In genomic region chr11:84178571-84178970, GRCm38 (mm10) we compare ENCODE assay signal across 8 mouse cellular contexts. TPM values are rescaled to one million over a fixed set of nuclear protein-coding genes. Genes with fewer than 3 reads are reported as not detected.
DNase-seq lines count a peak whose midpoint lies in the region; ATAC-seq and TF ChIP-seq lines count a peak whose summit lies in the region.

No protein-coding gene starts in this region.

- no peak for TF ChIP-seq EP300 in heart, adult 2 months (IDR thresholded peaks at IDR 0.05; ENCODE audit: insufficient read depth, low read depth, low read length)
- TF ChIP-seq EP300 in CH12.LX (IDR thresholded peaks at IDR 0.05; ENCODE audit: low read length), result no peak

- dilution Hi-C loops in CH12.LX (cut with MboI; ENCODE audit: extremely low pct_ligation_motif_present, extremely low pct_unique_long_range_greater_than_20kb, low sequenced_read_pairs), result no loop called here

- H3K9ac ChIP-seq in heart, adult 2 months (ENCODE audit: low read depth, low read length), result no peak overlapping the region
- peak overlapping the region; percentile 90; the same call in 1 of the 2 replicates for H3K9ac ChIP-seq in CH12.LX (ENCODE audit: insufficient read depth, low read depth)
- no peak overlapping the region for H3K9ac ChIP-seq in hindbrain, embryonic 11.5 days (ENCODE audit: low read depth, low read length)

- TF ChIP-seq POLR2A in heart, adult 2 months (IDR thresholded peaks at IDR 0.05; ENCODE audit: insufficient read depth, low read depth, low read length), result no peak
- TF ChIP-seq POLR2A in CH12.LX (IDR thresholded peaks at IDR 0.05; ENCODE audit: low read depth, low read length), result no peak

- in situ Hi-C loops in CH12.LX (cut with MboI; ENCODE audit: low pct_ligation_motif_present, low pct_unique_long_range_greater_than_20kb, low sequenced_read_pairs), result no loop called here

- peak overlapping the region; percentile 77; the same call in 1 of the 2 replicates for H3K27ac ChIP-seq in heart, adult 2 months
- H3K27ac ChIP-seq in CH12.LX (ENCODE audit: insufficient read depth, low read depth) (no peak overlapping the region), macrophage (peak overlapping the region; percentile 70)
- H3K27ac ChIP-seq in hindbrain, embryonic 11.5 days (ENCODE audit: low read depth, low read length), result no peak overlapping the region

- WGBS in heart, adult 2 months, result 33% methylated on average over 4 of the region's 4 CpGs
- 46% methylated on average over 4 of the region's 4 CpGs for WGBS in hindbrain, embryonic 11.5 days
- WGBS in macrophage (ENCODE audit: missing documents), result 82% methylated on average over 4 of the region's 4 CpGs

- no peaks in the 10 kb centered on the region for H3K27me3 ChIP-seq in heart, adult 2 months (ENCODE audit: control insufficient read depth, insufficient read depth, low read length)
- peaks cover 7% of the 10 kb centered on the region for H3K27me3 ChIP-seq in CH12.LX (replicated peaks)
- no peaks in the 10 kb centered on the region for H3K27me3 ChIP-seq in hindbrain, embryonic 11.5 days (ENCODE audit: control insufficient read depth, insufficient read depth, low read length)

- TF ChIP-seq CTCF in heart, adult 2 months (IDR thresholded peaks at IDR 0.05), result no peak
- TF ChIP-seq CTCF in CH12.LX (conservative IDR thresholded peaks at IDR 0.05 in 1 of 2, IDR thresholded peaks at IDR 0.05 in 1 of 2; ENCODE audit: low read depth in 2 of 2, low read length in 2 of 2), result no peak

- no peaks in the 10 kb centered on the region; the same call in 1 of the 2 replicates for H3K4me1 ChIP-seq in heart, adult 2 months (ENCODE audit: control insufficient read depth, insufficient read depth, low read length)
- H3K4me1 ChIP-seq in CH12.LX (ENCODE audit: control insufficient read depth in 1 of 2, insufficient read depth in 2 of 2), result peaks cover 11 to 50% of the 10 kb centered on the region in 2 experiments
- H3K4me1 ChIP-seq in hindbrain, embryonic 11.5 days (replicated peaks; ENCODE audit: control insufficient read depth, insufficient read depth, low read length), result no peaks in the 10 kb centered on the region

- no peaks in the 10 kb centered on the region for H3K9me3 ChIP-seq in CH12.LX (replicated peaks; ENCODE audit: low read length)
- H3K9me3 ChIP-seq in hindbrain, embryonic 11.5 days (ENCODE audit: control insufficient read depth, low read length), result no peaks in the 10 kb centered on the region

- intact Hi-C loops in heart, adult 2 months (cut with DNase I), result loop anchor here (1.0 to 2.0 kb wide), 2 partner anchors 50 to 65 kb away; partner anchors contain the start of genes Acaca and Tada2a

- no peak overlapping the region; the same call in 1 of the 2 replicates for H3K4me3 ChIP-seq in heart, adult 2 months
- H3K4me3 ChIP-seq in CH12.LX (replicated peaks in 1 of 3; ENCODE audit: low read depth in 2 of 3, low read length in 2 of 3, poor library complexity in 1 of 3), result no peak overlapping the region
- peak overlapping the region; percentile 79 for H3K4me3 ChIP-seq in hindbrain, embryonic 11.5 days (ENCODE audit: low read depth, low read length)
- H3K4me3 ChIP-seq in macrophage (ENCODE audit: inconsistent target), result peak overlapping the region; percentile 33; the same call in 1 of the 2 replicates

- no peak for ATAC-seq in hindbrain, embryonic 11.5 days (ENCODE audit: low FRiP score)

- H3K4me2 ChIP-seq in CH12.LX (ENCODE audit: insufficient read depth, low read depth, poor library complexity, severe bottlenecking), result peak overlapping the region; percentile 84
- peak overlapping the region; percentile 77; the same call in 1 of the 2 replicates for H3K4me2 ChIP-seq in hindbrain, embryonic 11.5 days (replicated peaks; ENCODE audit: low read depth, low read length)

- H3K79me2 ChIP-seq in heart, adult 2 months (replicated peaks; ENCODE audit: control insufficient read depth, insufficient read depth, low read length), result 0 out of 2 replicates have a peak, but pooled peaks cover 1% of the 10 kb centered on the region
- H3K79me2 ChIP-seq in CH12.LX (replicated peaks; ENCODE audit: control insufficient read depth, extremely low read depth, insufficient read depth, poor library complexity, severe bottlenecking) (peaks cover 28% of the 10 kb centered on the region), macrophage (ENCODE audit: inconsistent target) (peaks cover 29% of the 10 kb centered on the region)

- no peak for DNase-seq in heart, adult 2 months
- no peak for DNase-seq in heart, adult 8-10 months (ENCODE audit: low spot score)
- DNase-seq in CH12.LX (ENCODE audit: extremely low read depth), result no peak
- DNase-seq in hindbrain, embryonic 11.5 days (ENCODE audit: low spot score), result no peak
- DNase-seq in adrenal gland, postnatal 36 days, result no peak
- no peak for DNase-seq in urinary bladder, postnatal 25 days (ENCODE audit: low spot score)
- no peak for DNase-seq in ovary, postnatal 14 days (ENCODE audit: low spot score)

- no peak for TF ChIP-seq RAD21 in CH12.LX (IDR thresholded peaks at IDR 0.05; ENCODE audit: low read depth, low read length)

- H3K36me3 ChIP-seq in heart, adult 2 months (ENCODE audit: control insufficient read depth, insufficient read depth, low read length), result no peaks in the 10 kb centered on the region; the same call in 1 of the 2 replicates
- H3K36me3 ChIP-seq in CH12.LX (replicated peaks in 1 of 2; ENCODE audit: control insufficient read depth in 1 of 2, insufficient read depth in 1 of 2, low read length in 1 of 2), result peaks cover 0 to 11% of the 10 kb centered on the region in 2 experiments
- no peaks in the 10 kb centered on the region for H3K36me3 ChIP-seq in hindbrain, embryonic 11.5 days (ENCODE audit: control insufficient read depth, insufficient read depth, low read length)
- no peaks in the 10 kb centered on the region for H3K36me3 ChIP-seq in macrophage (ENCODE audit: inconsistent target)

TF ChIP-seq in CH12.LX, 34 proteins besides CTCF, POLR2A, EP300 and RAD21:
- no peak for TF ChIP-seq HCFC1 (IDR thresholded peaks at IDR 0.05; ENCODE audit: low read depth, low read length)
- TF ChIP-seq CHD2 (IDR thresholded peaks at IDR 0.05; ENCODE audit: low read length), result no peak

RNA-seq across cellular contexts. Expression of gene Gm11437, which starts 11.3 kb away (rescaled TPM):
- not detected for total RNA-seq in heart, adult 2 months (2021)
- not detected in 2 replicates for polyA plus RNA-seq in heart, adult 2 months (2012; rRNA removed)
- total RNA-seq in heart, adult 8-10 months (2022), result not detected
- total RNA-seq in CH12.LX (2012; rRNA removed) (not detected in 2 replicates), CH12.LX (2014; rRNA removed) (not detected in 2 replicates)
- polyA plus RNA-seq in CH12.LX (2012; ENCODE audit: insufficient read length, low read depth) (not detected in 2 replicates), macrophage (2018) (not detected in 3 replicates)
- polyA plus RNA-seq in hindbrain, embryonic 11.5 days (2014; fragmentation: Nextera tagmentation; extraction: Ambion mirVana), result not detected in 2 replicates
- not detected for total RNA-seq in macrophage (2018; cell fraction: chromatin; rRNA removed)
- total RNA-seq in macrophage (2018; cell fraction: cytosol; rRNA removed), result not detected
- not detected for total RNA-seq in macrophage (2018; cell fraction: nucleus; rRNA removed)
- total RNA-seq in adrenal gland, postnatal 36 days (2021), result not detected

RNA-seq across cellular contexts. Expression of gene Acaca, which starts 49.1 kb away (rescaled TPM):
- 10 to 100 TPM; 19.4 to 20.0 TPM for total RNA-seq in heart, adult 2 months (2021)
- 25.0 and 25.9 TPM in 2 replicates for polyA plus RNA-seq in heart, adult 2 months (2012; rRNA removed)
- 10 to 100 TPM; 14.3 to 18.9 (median 16.8) TPM for total RNA-seq in heart, adult 8-10 months (2022)
- total RNA-seq in CH12.LX (2012; rRNA removed) (61.7 and 76.5 TPM in 2 replicates), CH12.LX (2014; rRNA removed) (35.0 and 36.9 TPM in 2 replicates)
- polyA plus RNA-seq in CH12.LX (2012; ENCODE audit: insufficient read length, low read depth) (53.5 and 62.6 TPM in 2 replicates), macrophage (2018) (10.9 to 20.1 TPM (median 11.1 TPM) in 3 replicates)
- polyA plus RNA-seq in hindbrain, embryonic 11.5 days (2014; fragmentation: Nextera tagmentation; extraction: Ambion mirVana), result 31.1 and 35.3 TPM in 2 replicates
- 100 to 1,000 TPM in 15 of 26 experiments, 10 to 100 TPM in 11; 30.0 to 142 (median 106) TPM for total RNA-seq in macrophage (2018; cell fraction: chromatin; rRNA removed)
- 10 to 100 TPM; 12.0 to 25.5 (median 21.3) TPM for total RNA-seq in macrophage (2018; cell fraction: cytosol; rRNA removed)
- 10 to 100 TPM; 17.6 to 79.5 (median 38.8) TPM for total RNA-seq in macrophage (2018; cell fraction: nucleus; rRNA removed)
- total RNA-seq in adrenal gland, postnatal 36 days (2021), result 100 to 1,000 TPM; 441 to 587 TPM

RNA-seq across cellular contexts. Expression of gene Tada2a, which starts 49.2 kb away (rescaled TPM):
- total RNA-seq in heart, adult 2 months (2021), result 1 to 10 TPM; 6.2 to 6.4 TPM
- polyA plus RNA-seq in heart, adult 2 months (2012; rRNA removed), result 4.6 and 8.4 TPM in 2 replicates
- total RNA-seq in heart, adult 8-10 months (2022), result 1 to 10 TPM; 8.0 to 8.2 (median 8.1) TPM
- total RNA-seq in CH12.LX (2012; rRNA removed) (37.5 and 40.8 TPM in 2 replicates), CH12.LX (2014; rRNA removed) (33.1 and 34.1 TPM in 2 replicates)
- polyA plus RNA-seq in CH12.LX (2012; ENCODE audit: insufficient read length, low read depth) (59.5 and 66.1 TPM in 2 replicates), macrophage (2018) (5.3 to 8.6 TPM (median 7.5 TPM) in 3 replicates)
- polyA plus RNA-seq in hindbrain, embryonic 11.5 days (2014; fragmentation: Nextera tagmentation; extraction: Ambion mirVana), result 32.7 and 34.7 TPM in 2 replicates
- 10 to 100 TPM in 23 of 26 experiments, 1 to 10 TPM in 3; 8.7 to 66.8 (median 36.6) TPM for total RNA-seq in macrophage (2018; cell fraction: chromatin; rRNA removed)
- 1 to 10 TPM; 1.5 to 6.8 (median 4.7) TPM for total RNA-seq in macrophage (2018; cell fraction: cytosol; rRNA removed)
- 10 to 100 TPM in 18 of 26 experiments, 1 to 10 TPM in 8; 3.8 to 35.9 (median 16.3) TPM for total RNA-seq in macrophage (2018; cell fraction: nucleus; rRNA removed)
- 10 to 100 TPM; 12.0 to 17.7 TPM for total RNA-seq in adrenal gland, postnatal 36 days (2021)

Comparison
In these comparisons a context has a peak if more than half of its experiments do, and no peak if none do; other contexts are left out.
1. H3K27ac ChIP-seq: peak in heart, adult 2 months (single experiment) and macrophage (single experiment); none in CH12.LX (single experiment) and hindbrain, embryonic 11.5 days (single experiment).
2. H3K4me3 ChIP-seq: peak in hindbrain, embryonic 11.5 days (single experiment) and macrophage (single experiment); none in heart, adult 2 months (single experiment) and CH12.LX (0 of 3).
3. RNA of gene Acaca, which starts 49.1 kb away (total RNA-seq): 441 to 587 TPM in adrenal gland, postnatal 36 days; 35.0 to 76.5 TPM in CH12.LX, 19.4 to 20.0 TPM in heart, adult 2 months and 14.3 to 18.9 TPM in heart, adult 8-10 months; every median in the first group is over 4 times any median in the second.